In the genomic region with DNA sequence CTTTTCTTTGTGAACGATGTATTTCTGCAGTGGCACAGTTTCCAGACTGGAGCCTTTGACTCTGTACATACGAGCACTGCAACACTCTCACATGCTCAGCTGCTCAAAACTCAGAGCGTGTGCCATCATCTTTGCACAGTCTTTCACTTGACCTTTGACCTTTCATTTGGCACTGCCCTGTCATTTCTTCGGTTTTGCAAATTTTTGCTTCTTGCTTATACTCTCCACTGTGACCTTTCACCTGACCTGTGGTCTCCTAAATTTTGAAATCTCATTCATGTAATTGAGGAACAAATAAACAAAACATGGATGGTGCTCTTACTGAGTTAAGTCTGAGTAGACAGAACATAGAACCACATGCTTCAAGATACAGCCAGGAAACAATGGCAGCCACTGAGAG, we compare ENCODE assay signal across 30 mouse cellular contexts.
DNase-seq lines count a peak whose midpoint lies in the region; ATAC-seq and TF ChIP-seq lines count a peak whose summit lies in the region.
"Had no signal": no experiment of that assay in that cellular context is flagged by ENCODE, and none has a peak within 500 bp of the region (broad histone marks: within the 10 kb centered on the region; RNA-seq: fewer than 3 reads in every experiment).

No protein-coding gene starts in this region.

- H3K27me3 ChIP-seq in lung, embryonic 14.5 days (ENCODE audit: insufficient read depth, low read length) = no peaks in the 10 kb centered on the region
- no peaks in the 10 kb centered on the region for H3K27me3 ChIP-seq in limb, embryonic 11.5 days (ENCODE audit: control insufficient read depth, insufficient read depth, low read length)
- H3K27me3 ChIP-seq: forebrain, embryonic 13.5 days; heart, embryonic 12.5 days; heart, embryonic 15.5 days had no signal

- no peaks in the 10 kb centered on the region for H3K36me3 ChIP-seq in lung, embryonic 14.5 days (ENCODE audit: insufficient read depth)
- no peaks in the 10 kb centered on the region for H3K36me3 ChIP-seq in limb, embryonic 11.5 days (ENCODE audit: control insufficient read depth, insufficient read depth, low read length)
- H3K36me3 ChIP-seq: embryonic facial prominence, embryonic 10.5 days; embryonic facial prominence, embryonic 13.5 days; forebrain, embryonic 10.5 days; heart, embryonic 12.5 days; heart, embryonic 15.5 days had no signal

- H3K4me1 ChIP-seq in lung, embryonic 14.5 days (ENCODE audit: insufficient read depth) = peaks cover 23% of the 10 kb centered on the region
- peaks cover 37% of the 10 kb centered on the region for H3K4me1 ChIP-seq in limb, embryonic 11.5 days (ENCODE audit: control insufficient read depth, insufficient read depth, low read length)
- H3K4me1 ChIP-seq: forebrain, embryonic 13.5 days had no signal

- 64% methylated on average over 4 of the region's 4 CpGs for WGBS in lung, embryonic 14.5 days
- 77% methylated on average over 4 of the region's 4 CpGs for WGBS in limb, embryonic 11.5 days

- H3K27ac ChIP-seq in lung, embryonic 14.5 days (ENCODE audit: low read depth) = no peak overlapping the region
- H3K27ac ChIP-seq in limb, embryonic 11.5 days (replicated peaks; ENCODE audit: low read depth, low read length) = 0 out of 2 replicates have a peak overlapping the region, but pooled peaks have one; percentile 5
- H3K27ac ChIP-seq: embryonic facial prominence, embryonic 10.5 days; embryonic facial prominence, embryonic 13.5 days; forebrain, embryonic 10.5 days; forebrain, embryonic 13.5 days; gastrocnemius, adult 2 months; heart, embryonic 15.5 days; hindbrain, embryonic 14.5 days; hindbrain, postnatal 0 days had no signal

- DNase-seq in lung, embryonic 14.5 days = peak; percentile 17
- no peak for DNase-seq in lung, postnatal 10 days
- DNase-seq in 3T3-L1 (ENCODE audit: low read depth, low spot score) = peak; percentile 22
- DNase-seq in adipocyte (ENCODE audit: low spot score) = peak; percentile 82
- no peak for DNase-seq in limb, embryonic 11.5 days (ENCODE audit: low spot score)
- DNase-seq in MN1 (ENCODE audit: low spot score) = no peak
- no peak for DNase-seq in ovary, postnatal 10 days (ENCODE audit: low spot score)
- DNase-seq: adrenal gland, adult 2 months; adrenal gland, postnatal 14 days; cerebellum, adult 11 months; cerebellum, adult 2 months; cerebellum, postnatal 10 days; cerebellum, postnatal 36 days; embryo, embryonic 11 days; forebrain, postnatal 0 days; gastrocnemius, adult 2 months; gastrocnemius, postnatal 14 days; heart, adult 18-20 months; heart, postnatal 10 days; heart, postnatal 4 days had no signal

- no peak overlapping the region for H3K4me2 ChIP-seq in lung, embryonic 14.5 days
- H3K4me2 ChIP-seq in limb, embryonic 11.5 days (ENCODE audit: low read depth, severe bottlenecking) = no peak overlapping the region
- H3K4me2 ChIP-seq: embryonic facial prominence, embryonic 13.5 days; forebrain, embryonic 13.5 days; heart, embryonic 12.5 days; heart, embryonic 15.5 days; hindbrain, embryonic 14.5 days had no signal

- no peak overlapping the region for H3K4me3 ChIP-seq in lung, embryonic 14.5 days (ENCODE audit: low read depth, low read length)
- no peak overlapping the region for H3K4me3 ChIP-seq in limb, embryonic 11.5 days (ENCODE audit: low read depth, low read length)
- H3K4me3 ChIP-seq: embryonic facial prominence, embryonic 10.5 days; embryonic facial prominence, embryonic 13.5 days; forebrain, embryonic 10.5 days; forebrain, embryonic 13.5 days; gastrocnemius, adult 2 months; heart, embryonic 12.5 days; heart, embryonic 15.5 days had no signal

- ATAC-seq in lung, embryonic 14.5 days (ENCODE audit: insufficient read depth) = no peak
- no peak for ATAC-seq in limb, embryonic 11.5 days (ENCODE audit: insufficient number of reproducible peaks, low FRiP score, low TSS enrichment, low read depth)
- ATAC-seq: forebrain, embryonic 13.5 days; forebrain, postnatal 0 days; hindbrain, postnatal 0 days; inflammation-experienced regulatory T-cells, adult 6 months; Patski had no signal

- no peaks in the 10 kb centered on the region for H3K9me3 ChIP-seq in lung, embryonic 14.5 days (ENCODE audit: low read depth, low read length)
- H3K9me3 ChIP-seq in limb, embryonic 11.5 days (ENCODE audit: control insufficient read depth, low read length) = no peaks in the 10 kb centered on the region
- H3K9me3 ChIP-seq: embryonic facial prominence, embryonic 10.5 days; embryonic facial prominence, embryonic 13.5 days; forebrain, embryonic 10.5 days; forebrain, embryonic 13.5 days; heart, embryonic 12.5 days; heart, embryonic 15.5 days had no signal

- no peak overlapping the region for H3K9ac ChIP-seq in lung, embryonic 14.5 days
- no peak overlapping the region for H3K9ac ChIP-seq in limb, embryonic 11.5 days (ENCODE audit: low read length)
- H3K9ac ChIP-seq: embryonic facial prominence, embryonic 13.5 days; forebrain, embryonic 13.5 days; forebrain, postnatal 0 days; heart, embryonic 12.5 days; heart, embryonic 15.5 days; hindbrain, embryonic 14.5 days had no signal

- no peak for TF ChIP-seq CTCF in lung, embryonic 14.5 days (IDR thresholded peaks at IDR 0.05; ENCODE audit: low read depth)

Comparison
In these comparisons a context has a peak if more than half of its experiments do, and no peak if none do; other contexts are left out.
1. DNase-seq: peak in lung, embryonic 14.5 days (single experiment), 3T3-L1 (single experiment) and adipocyte (single experiment); none in lung, postnatal 10 days (single experiment), limb, embryonic 11.5 days (single experiment), MN1 (single experiment) and ovary, postnatal 10 days (single experiment).